11 mouse cellular contexts compared by ENCODE assay signal in genomic region chr12:8636945-8637344, GRCm38 (mm10). TPM values are rescaled to one million over a fixed set of nuclear protein-coding genes. Genes with fewer than 3 reads are reported as not detected.
DNase-seq lines count a peak whose midpoint lies in the region; ATAC-seq and TF ChIP-seq lines count a peak whose summit lies in the region.
"Had no signal": no experiment of that assay in that cellular context is flagged by ENCODE, and none has a peak within 500 bp of the region (broad histone marks: within the 10 kb centered on the region; RNA-seq: fewer than 3 reads in every experiment).

No protein-coding gene starts in this region.

- H3K36me3 ChIP-seq in forebrain, embryonic 10.5 days (replicated peaks): no peaks in the 10 kb centered on the region; the same call in 1 of the 2 replicates
- H3K36me3 ChIP-seq in forebrain, embryonic 15.5 days: no peaks in the 10 kb centered on the region
- H3K36me3 ChIP-seq in kidney, postnatal 0 days (ENCODE audit: insufficient read depth, low read length): no peaks in the 10 kb centered on the region
- H3K36me3 ChIP-seq in kidney, embryonic 16.5 days (ENCODE audit: insufficient read depth, low read length): no peaks in the 10 kb centered on the region
- peaks cover 4% of the 10 kb centered on the region for H3K36me3 ChIP-seq in megakaryocyte, embryonic 14.5 days (replicated peaks; ENCODE audit: low read length)
- H3K36me3 ChIP-seq: neural tube, embryonic 15.5 days had no signal

- H3K27ac ChIP-seq in forebrain, embryonic 10.5 days: no peak overlapping the region
- H3K27ac ChIP-seq in forebrain, embryonic 15.5 days (replicated peaks): no peak overlapping the region
- no peak overlapping the region for H3K27ac ChIP-seq in kidney, postnatal 0 days
- H3K27ac ChIP-seq in kidney, embryonic 16.5 days (ENCODE audit: low read length): no peak overlapping the region
- H3K27ac ChIP-seq: neural tube, embryonic 15.5 days had no signal

- peak; percentile 19 for DNase-seq in forebrain, embryonic 10.5 days (ENCODE audit: extremely low spot score, low spot score)
- DNase-seq in kidney, postnatal 0 days (ENCODE audit: low spot score): peak; percentile 45
- peak; percentile 58 for DNase-seq in A20 (ENCODE audit: low read depth, low spot score)
- DNase-seq in ovary, postnatal 14 days (ENCODE audit: low spot score): no peak
- DNase-seq in right cerebral cortex, postnatal 14 days: no peak
- DNase-seq: lung, embryonic 14.5 days had no signal

- no peaks in the 10 kb centered on the region for H3K27me3 ChIP-seq in forebrain, embryonic 10.5 days (ENCODE audit: poor library complexity, severe bottlenecking)
- no peaks in the 10 kb centered on the region for H3K27me3 ChIP-seq in forebrain, embryonic 15.5 days
- H3K27me3 ChIP-seq in kidney, postnatal 0 days (ENCODE audit: insufficient read depth, low read length): no peaks in the 10 kb centered on the region
- H3K27me3 ChIP-seq in kidney, embryonic 16.5 days (ENCODE audit: insufficient read depth, low read length): no peaks in the 10 kb centered on the region
- no peaks in the 10 kb centered on the region for H3K27me3 ChIP-seq in megakaryocyte, embryonic 14.5 days (replicated peaks)
- H3K27me3 ChIP-seq: neural tube, embryonic 15.5 days had no signal

- no peaks in the 10 kb centered on the region for H3K9me3 ChIP-seq in forebrain, embryonic 10.5 days
- no peaks in the 10 kb centered on the region for H3K9me3 ChIP-seq in forebrain, embryonic 15.5 days
- no peaks in the 10 kb centered on the region for H3K9me3 ChIP-seq in kidney, postnatal 0 days (replicated peaks; ENCODE audit: low read length)
- H3K9me3 ChIP-seq in kidney, embryonic 16.5 days (ENCODE audit: low read length): no peaks in the 10 kb centered on the region
- peaks cover 3% of the 10 kb centered on the region; the same call in 1 of the 2 replicates for H3K9me3 ChIP-seq in megakaryocyte, embryonic 14.5 days
- H3K9me3 ChIP-seq: neural tube, embryonic 15.5 days had no signal

- TF ChIP-seq CTCF in kidney, postnatal 0 days (IDR thresholded peaks at IDR 0.05; ENCODE audit: low read depth): no peak

- no peak overlapping the region for H3K4me2 ChIP-seq in forebrain, embryonic 15.5 days (replicated peaks)
- no peak overlapping the region for H3K4me2 ChIP-seq in kidney, postnatal 0 days (ENCODE audit: low read length)
- H3K4me2 ChIP-seq in kidney, embryonic 16.5 days (replicated peaks; ENCODE audit: low read depth, low read length): no peak overlapping the region
- H3K4me2 ChIP-seq: lung, embryonic 14.5 days; neural tube, embryonic 15.5 days had no signal

- ATAC-seq in forebrain, embryonic 15.5 days (replicated peaks): no peak
- no peak for ATAC-seq in kidney, postnatal 0 days (replicated peaks; ENCODE audit: low FRiP score, low read depth)
- ATAC-seq in kidney, embryonic 16.5 days (ENCODE audit: low FRiP score, low TSS enrichment): no peak

- H3K4me1 ChIP-seq in forebrain, embryonic 10.5 days: peaks cover 13% of the 10 kb centered on the region
- no peaks in the 10 kb centered on the region for H3K4me1 ChIP-seq in forebrain, embryonic 15.5 days
- no peaks in the 10 kb centered on the region for H3K4me1 ChIP-seq in kidney, postnatal 0 days (replicated peaks; ENCODE audit: insufficient read depth, low read length)
- no peaks in the 10 kb centered on the region for H3K4me1 ChIP-seq in kidney, embryonic 16.5 days (ENCODE audit: insufficient read depth, low read length)
- peaks cover 12% of the 10 kb centered on the region for H3K4me1 ChIP-seq in megakaryocyte, embryonic 14.5 days

- H3K9ac ChIP-seq in forebrain, embryonic 15.5 days (replicated peaks): no peak overlapping the region
- H3K9ac ChIP-seq in kidney, postnatal 0 days (ENCODE audit: low read depth, low read length): no peak overlapping the region
- H3K9ac ChIP-seq in kidney, embryonic 16.5 days (replicated peaks; ENCODE audit: low read length): no peak overlapping the region
- H3K9ac ChIP-seq: lung, embryonic 14.5 days; neural tube, embryonic 15.5 days had no signal

- H3K4me3 ChIP-seq in forebrain, embryonic 10.5 days: no peak overlapping the region
- no peak overlapping the region for H3K4me3 ChIP-seq in forebrain, embryonic 15.5 days
- no peak overlapping the region for H3K4me3 ChIP-seq in kidney, postnatal 0 days (replicated peaks; ENCODE audit: low read depth, low read length)
- no peak overlapping the region for H3K4me3 ChIP-seq in kidney, embryonic 16.5 days (ENCODE audit: low read length)
- H3K4me3 ChIP-seq in megakaryocyte, embryonic 14.5 days (replicated peaks): peak overlapping the region; percentile 25
- H3K4me3 ChIP-seq: neural tube, embryonic 15.5 days had no signal

- WGBS in forebrain, embryonic 10.5 days: 95% methylated on average over 14 of the region's 14 CpGs
- WGBS in forebrain, embryonic 15.5 days: 98% methylated on average over 14 of the region's 14 CpGs
- WGBS in kidney, postnatal 0 days: 88% methylated on average over 14 of the region's 14 CpGs
- 85% methylated on average over 14 of the region's 14 CpGs for WGBS in kidney, embryonic 16.5 days

RNA-seq across cellular contexts. Expression of gene Pum2, which starts 37.0 kb away (rescaled TPM):
- 76.2 and 80.0 TPM in 2 replicates for polyA plus RNA-seq in forebrain, embryonic 10.5 days (2016; fragmentation: Nextera tagmentation; extraction: Ambion mirVana)
- 66.5 and 67.7 TPM in 2 replicates for polyA plus RNA-seq in forebrain, embryonic 15.5 days (2015; fragmentation: Nextera tagmentation; extraction: Ambion mirVana)
- 35.5 and 39.5 TPM in 2 replicates for polyA plus RNA-seq in kidney, postnatal 0 days (2015; fragmentation: Nextera tagmentation; extraction: Ambion mirVana)
- polyA plus RNA-seq in kidney, embryonic 16.5 days (2015; fragmentation: Nextera tagmentation; extraction: Ambion mirVana): 48.0 and 49.5 TPM in 2 replicates
- 1.1 and 9.0 TPM in 2 replicates for polyA plus RNA-seq in megakaryocyte, embryonic 14.5 days (2012; ENCODE audit: insufficient read depth, low replicate concordance)

RNA-seq across cellular contexts. Expression of gene Slc7a15, which starts 38.1 kb away (rescaled TPM):
- polyA plus RNA-seq in forebrain, embryonic 10.5 days (2016; fragmentation: Nextera tagmentation; extraction: Ambion mirVana): not detected in 2 replicates
- not detected in 2 replicates for polyA plus RNA-seq in forebrain, embryonic 15.5 days (2015; fragmentation: Nextera tagmentation; extraction: Ambion mirVana)
- polyA plus RNA-seq in kidney, postnatal 0 days (2015; fragmentation: Nextera tagmentation; extraction: Ambion mirVana): 0.05 TPM in 1 of 2 replicates, not detected in the other
- polyA plus RNA-seq in kidney, embryonic 16.5 days (2015; fragmentation: Nextera tagmentation; extraction: Ambion mirVana): not detected in 2 replicates
- polyA plus RNA-seq in megakaryocyte, embryonic 14.5 days (2012; ENCODE audit: insufficient read depth, low replicate concordance): not detected in 2 replicates
- polyA plus RNA-seq: lung, embryonic 14.5 days; neural tube, embryonic 15.5 days; urinary bladder, adult 2 months had no signal

Comparison
In these comparisons a context has a peak if more than half of its experiments do, and no peak if none do; other contexts are left out.
1. DNase-seq: peak in forebrain, embryonic 10.5 days (single experiment), kidney, postnatal 0 days (single experiment) and A20 (single experiment); none in ovary, postnatal 14 days (single experiment) and right cerebral cortex, postnatal 14 days (single experiment).